Mouse (Mus musculus) embryonic fibroblast, embryonic 13.5 days (primary cell): Measurements from ENCODE around the gene Grb2. TPM values are rescaled to one million over a fixed set of nuclear protein-coding genes. Genes with fewer than 3 reads are reported as not detected.
A peak's percentile ranks its signal among the peaks of the same experiment; 100 is the strongest.

ENCODE experiments used
- H3K27ac ChIP-seq: 2 replicates; pipeline ENCODE4 v1.5.1; 2012; ENCODE audit warnings: low read length, control low read depth, inconsistent platforms; ENCODE audit not compliant: insufficient read depth
- H3K4me1 ChIP-seq: 2 replicates; pipeline ENCODE4 v1.6.1; 2011; ENCODE audit warnings: low read length; ENCODE audit not compliant: control insufficient read depth, insufficient read depth
- H3K4me3 ChIP-seq: 2 replicates; pipeline ENCODE4 v1.5.1; 2011; ENCODE audit warnings: mild to moderate bottlenecking, control low read depth, low read length; ENCODE audit not compliant: insufficient read depth
- CTCF ChIP-seq: IDR thresholded peaks from 2 replicates; pipeline ENCODE4 v1.5.1; 2011; ENCODE audit warnings: mild to moderate bottlenecking, control low read depth, low read length, moderate library complexity, borderline replicate concordance; ENCODE audit not compliant: insufficient read depth
- POLR2A ChIP-seq: IDR thresholded peaks from 2 replicates; pipeline ENCODE4 v1.6.1; 2011; ENCODE audit warnings: low read depth, mild to moderate bottlenecking, control low read depth, low read length, moderate library complexity
- polyA plus RNA-seq: library from polyadenylated mRNA; stranded (reverse); fragments of >200 nt; gene quantifications from 2 replicates; pipeline ENCODE4 v1.2.4, GENCODE M21; 2011; ENCODE audit warnings: low read depth; ENCODE audit not compliant: missing spikeins, insufficient read length

Grb2 gene
- polyA plus RNA-seq, 1 experiment: 61.1 TPM

DNA sequence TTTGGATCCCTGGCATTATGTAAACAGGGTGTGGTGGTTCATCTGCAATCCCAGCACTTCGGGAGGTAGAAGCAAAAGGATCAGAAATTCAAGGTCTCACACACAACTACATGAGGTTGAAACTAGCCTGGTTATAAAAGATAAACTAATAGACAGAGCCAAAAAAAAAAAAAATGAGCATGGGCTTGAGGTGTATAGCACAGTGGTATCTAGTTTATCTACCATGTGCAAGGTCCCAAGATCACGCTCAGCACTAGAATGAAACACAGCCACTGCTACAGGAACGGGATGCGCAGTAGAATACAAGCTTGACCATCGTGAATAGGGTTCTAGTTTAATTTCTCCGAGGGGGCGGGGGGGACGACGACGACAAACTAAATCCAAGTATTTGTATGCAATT is 3.7 kb downstream of the Grb2 start:
- Histone ChIP-seq H3K27ac (no peak overlapping the region), H3K4me3 (no peak overlapping the region), H3K4me1 (peaks cover 12% of the 10 kb centered on the region)
- TF ChIP-seq POLR2A: no peak

DNA sequence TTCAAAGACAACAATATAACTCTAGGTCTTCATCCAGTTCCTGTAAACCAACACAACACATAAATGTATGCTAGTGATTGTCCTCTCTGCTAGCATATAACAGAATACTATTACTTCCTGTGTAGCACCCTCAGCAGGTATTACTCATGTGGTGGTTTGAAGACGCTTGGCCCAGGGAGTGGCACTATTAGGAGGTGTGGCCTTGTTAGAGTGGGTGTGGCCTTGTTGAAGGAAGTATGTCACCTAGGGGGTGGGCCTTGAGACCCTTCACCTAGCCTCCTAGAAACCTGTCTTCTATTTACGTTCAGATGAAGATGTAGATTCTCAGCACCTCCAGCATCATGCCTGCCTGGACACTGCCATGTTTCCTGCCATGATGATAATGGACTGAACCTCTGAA is 4.9 kb downstream of the Grb2 start:
- no peak for TF ChIP-seq CTCF
- TF ChIP-seq POLR2A: no peak
- Histone ChIP-seq H3K4me3 (no peak overlapping the region), H3K4me1 (peaks cover 9% of the 10 kb centered on the region), H3K27ac (no peak overlapping the region)

DNA sequence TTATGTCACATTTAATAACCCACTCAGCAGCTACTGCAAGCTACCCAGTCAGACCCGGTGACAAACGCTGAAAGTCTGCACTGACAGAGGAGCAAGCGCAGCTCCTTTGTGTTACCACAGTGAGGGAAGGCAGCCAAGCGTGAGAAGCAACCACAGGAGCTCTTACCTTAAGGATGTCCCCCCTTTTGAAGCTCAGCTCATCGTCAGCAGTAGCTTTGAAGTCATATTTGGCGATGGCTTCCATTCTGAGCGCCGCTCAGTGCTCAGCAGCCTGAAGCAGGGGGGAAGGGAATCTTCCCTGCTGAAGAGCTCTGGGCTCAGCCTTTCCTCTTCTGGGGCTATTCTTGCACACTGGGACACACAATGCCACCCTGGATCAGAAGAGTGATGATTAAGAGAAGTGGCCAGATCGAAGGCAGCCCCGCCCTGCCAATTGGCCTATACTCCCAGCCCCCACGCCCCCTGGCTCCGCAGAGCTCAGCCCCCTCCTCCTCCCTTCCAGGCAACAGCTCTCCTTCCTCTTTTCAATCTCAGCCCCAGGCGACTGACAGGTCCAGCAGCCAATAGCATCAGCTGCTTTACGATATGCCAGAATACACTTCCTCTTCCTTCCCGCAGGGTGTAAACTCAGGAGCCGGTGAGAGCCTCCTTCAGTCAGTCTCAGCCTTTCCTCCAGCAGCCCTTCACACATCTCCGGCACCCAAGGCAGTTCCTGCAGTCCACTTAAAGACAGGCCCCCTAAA is 9.2 kb downstream of the Grb2 start:
- Histone ChIP-seq H3K27ac (peak overlapping the region; percentile 48), H3K4me1 (peaks cover 10% of the 10 kb centered on the region; the same call in 1 of the 2 replicates), H3K4me3 (peak overlapping the region; percentile 57)
- peak; percentile 56 for TF ChIP-seq POLR2A
- TF ChIP-seq CTCF: no peak

GRCm38 (mm10) chr11:115697722-115698121 is 10.7 kb downstream of the Grb2 start:
- peaks cover 10% of the 10 kb centered on the region; the same call in 1 of the 2 replicates for H3K4me1 ChIP-seq
- TF ChIP-seq POLR2A (no peak), CTCF (no peak)
- H3K4me3 ChIP-seq: no peak overlapping the region
- no peak overlapping the region for H3K27ac ChIP-seq

DNA sequence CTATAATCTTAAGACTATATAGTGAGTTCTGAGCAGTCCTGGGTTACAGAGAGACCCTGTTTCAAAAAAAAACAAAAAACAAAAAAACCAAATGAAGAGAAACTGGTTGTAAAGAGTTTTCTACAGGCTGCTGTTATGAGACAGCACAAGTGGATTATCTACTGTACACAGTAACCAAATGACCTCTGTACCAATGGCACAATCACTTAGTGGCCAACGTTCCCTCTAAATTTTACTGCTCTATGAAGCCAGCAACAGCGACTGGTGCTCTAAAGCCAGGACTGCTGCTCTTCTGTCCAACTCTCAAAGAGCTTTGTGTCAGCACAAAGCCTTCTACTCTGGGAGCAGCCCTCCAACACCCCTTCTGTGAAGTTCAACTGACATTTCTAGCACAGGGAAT is 11.3 kb downstream of the Grb2 start:
- Histone ChIP-seq H3K27ac (peak overlapping the region; percentile 55; the same call in 1 of the 2 replicates), H3K4me1 (peaks cover 10% of the 10 kb centered on the region; the same call in 1 of the 2 replicates), H3K4me3 (no peak overlapping the region)
- TF ChIP-seq CTCF (no peak), POLR2A (no peak)

- H3K4me1 ChIP-seq: peaks cover 10% of the 10 kb centered on the region; the same call in 1 of the 2 replicates
- peak overlapping the region; percentile 55; the same call in 1 of the 2 replicates for H3K27ac ChIP-seq
- TF ChIP-seq CTCF (no peak), POLR2A (no peak)
- H3K4me3 ChIP-seq: no peak overlapping the region
These were observed 11.9 kb downstream of the Grb2 start for GRCm38 (mm10) chr11:115696471-115696870.

DNA sequence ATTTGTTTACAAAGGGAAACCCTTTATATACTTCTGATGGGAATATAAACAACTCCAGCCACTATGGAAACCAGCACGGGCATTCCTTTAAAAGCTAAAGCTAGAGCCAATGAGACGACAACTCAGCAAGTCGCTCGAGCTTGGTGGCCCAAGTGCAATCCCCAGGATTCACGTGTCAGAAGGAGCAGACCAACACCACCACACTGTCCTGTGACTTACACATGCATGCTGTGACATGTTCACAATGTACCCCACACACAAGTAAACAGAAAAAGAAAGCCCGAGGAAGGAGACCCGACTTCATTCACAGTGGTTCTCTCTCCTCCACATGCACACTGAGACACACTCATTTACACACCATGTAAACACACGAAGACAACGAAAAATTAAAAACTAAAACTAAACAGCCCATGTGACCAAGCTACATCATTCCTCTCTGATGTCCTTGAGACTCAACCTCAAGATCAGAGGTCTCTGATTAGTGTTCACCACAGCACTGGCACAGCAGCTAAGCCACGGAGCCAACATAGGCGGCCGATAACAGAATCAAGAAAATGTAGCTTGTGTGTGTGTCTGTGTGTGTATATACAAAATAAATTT is 14.3 kb downstream of the Grb2 start:
- no peak for TF ChIP-seq POLR2A
- no peak for TF ChIP-seq CTCF
- H3K4me3 ChIP-seq: no peak overlapping the region
- no peak overlapping the region for H3K27ac ChIP-seq
- H3K4me1 ChIP-seq: 0 out of 2 replicates have a peak, but pooled peaks cover 6% of the 10 kb centered on the region

DNA sequence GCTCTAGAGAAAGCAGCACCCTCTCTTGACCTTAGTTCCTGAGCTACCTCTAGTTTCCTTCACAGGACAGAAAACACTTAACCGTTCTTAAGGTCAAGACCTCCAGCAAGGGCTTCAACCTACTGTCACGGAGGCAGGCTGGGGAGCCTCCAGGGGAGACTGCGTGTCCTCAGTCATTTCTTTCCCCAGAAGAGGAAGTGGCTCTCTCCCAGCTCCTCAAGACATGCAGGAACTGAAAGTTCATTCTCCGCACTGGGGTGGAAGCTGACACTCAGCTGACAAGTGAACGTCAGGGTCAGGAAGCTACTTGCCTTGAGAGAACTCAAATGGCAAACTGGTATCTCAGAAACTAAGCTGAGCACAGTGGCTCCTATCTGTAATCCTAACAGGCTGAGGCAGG is 15.6 kb downstream of the Grb2 start:
- no peak for TF ChIP-seq POLR2A
- no peak for TF ChIP-seq CTCF
- no peak overlapping the region for H3K4me3 ChIP-seq

GRCm38 (mm10) chr11:115691976-115692375 is 16.4 kb downstream of the Grb2 start:
- 0 out of 2 replicates have a peak, but pooled peaks cover 6% of the 10 kb centered on the region for H3K4me1 ChIP-seq
- TF ChIP-seq CTCF (no peak), POLR2A (no peak)
- H3K4me3 ChIP-seq: no peak overlapping the region
- no peak overlapping the region for H3K27ac ChIP-seq

More for the DNA sequence above, 15.6 kb downstream of the Grb2 start:
- Histone ChIP-seq H3K27ac (no peak overlapping the region), H3K4me1 (0 out of 2 replicates have a peak, but pooled peaks cover 6% of the 10 kb centered on the region)

- no peak overlapping the region for H3K4me3 ChIP-seq
- TF ChIP-seq POLR2A (no peak), CTCF (no peak)
- 0 out of 2 replicates have a peak, but pooled peaks cover 6% of the 10 kb centered on the region for H3K4me1 ChIP-seq
- H3K27ac ChIP-seq: no peak overlapping the region
These were observed 16.9 kb downstream of the Grb2 start for GRCm38 (mm10) chr11:115691511-115691910.
